Mouse (Mus musculus) midbrain, embryonic 13.5 days (tissue): ENCODE data around the gene Spn. TPM values are rescaled to one million over a fixed set of nuclear protein-coding genes. Genes with fewer than 3 reads are reported as not detected.

Experiments used
- ATAC-seq: fragments of 200-750 bp; cut with Nextera tagmentation; 2 replicates; pipeline ENCODE4 v1.8.0; 2017; ENCODE audit warnings: mild to moderate bottlenecking, moderate TSS enrichment, moderate library complexity
- H3K27ac ChIP-seq: fragments of 300-500 bp; sonication (generic); 2 replicates; pipeline ENCODE4 v1.5.1; 2015; ENCODE audit warnings: inconsistent platforms, mild to moderate bottlenecking, moderate library complexity
- H3K27me3 ChIP-seq: fragments of 300-500 bp; sonication (generic); 2 replicates; pipeline ENCODE4 v1.6.1; 2015; ENCODE audit warnings: mild to moderate bottlenecking, inconsistent platforms
- H3K36me3 ChIP-seq: fragments of 300-500 bp; sonication (generic); 2 replicates; pipeline ENCODE4 v1.6.1; 2015; ENCODE audit warnings: mild to moderate bottlenecking, inconsistent platforms
- H3K4me1 ChIP-seq: fragments of 300-500 bp; sonication (generic); replicated peaks from 2 replicates; pipeline ENCODE4 v1.6.1; 2015; ENCODE audit warnings: inconsistent platforms
- H3K4me2 ChIP-seq: fragments of 300-500 bp; sonication (generic); replicated peaks from 2 replicates; pipeline ENCODE4 v1.6.1; 2015; ENCODE audit warnings: moderate library complexity, mild to moderate bottlenecking, inconsistent platforms
- H3K4me3 ChIP-seq: fragments of 300-500 bp; sonication (generic); replicated peaks from 2 replicates; pipeline ENCODE4 v1.5.1; 2015; ENCODE audit warnings: mild to moderate bottlenecking, inconsistent platforms
- H3K9ac ChIP-seq: fragments of 300-500 bp; sonication (generic); replicated peaks from 2 replicates; pipeline ENCODE4 v1.6.1; 2015; ENCODE audit warnings: mild to moderate bottlenecking, inconsistent platforms
- H3K9me3 ChIP-seq: fragments of 300-500 bp; sonication (generic); 2 replicates; pipeline ENCODE4 v1.6.1; 2016; ENCODE audit warnings: mild to moderate bottlenecking, inconsistent platforms
- WGBS: fragments of 180-500 bp; shearing (Covaris S2); methylation state at CpG from one replicate; pipeline ENCODE4 v1.1.7; 2015; 5-methylcytosine and 5-hydroxymethylcytosine counted together
- polyA plus RNA-seq: library from polyadenylated mRNA; unstranded; fragments of >200 nt; fragmentation: Nextera tagmentation; extraction: Ambion mirVana; gene quantifications from 2 replicates; pipeline ENCODE4 v1.2.1, GENCODE M21; 2015

The Spn gene
- polyA plus RNA-seq, 1 experiment from 2014 or later: 0.09 TPM

DNA sequence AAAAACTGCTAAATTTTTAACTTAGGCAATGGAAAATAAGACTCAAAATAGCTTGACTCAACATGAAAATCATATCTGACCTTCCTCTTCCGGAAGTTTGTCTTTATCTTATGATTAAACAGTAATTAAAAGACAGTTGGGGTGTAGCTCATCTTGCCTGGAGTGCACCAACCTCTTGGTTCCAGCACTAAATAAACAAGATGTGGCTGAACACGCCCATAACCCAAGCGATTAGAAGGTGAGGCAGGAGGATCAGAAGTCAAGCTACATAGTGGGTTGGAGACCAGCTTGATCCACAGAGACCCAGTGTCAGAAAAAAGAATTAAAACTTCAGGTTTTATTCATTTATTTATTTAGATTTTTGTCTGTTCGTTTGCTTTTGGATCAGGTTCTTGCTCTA lies 53.9 kb downstream of the Spn start:
- Histone ChIP-seq H3K4me1 (peaks cover under 1% of the 10 kb centered on the region), H3K27ac (no peak overlapping the region), H3K4me3 (no peak overlapping the region), H3K9ac (no peak overlapping the region), H3K36me3 (no peaks in the 10 kb centered on the region), H3K9me3 (no peaks in the 10 kb centered on the region), H3K27me3 (no peaks in the 10 kb centered on the region), H3K4me2 (no peak overlapping the region)
- no peak for ATAC-seq
- 89% methylated on average over 4 of the region's 4 CpGs for WGBS

DNA sequence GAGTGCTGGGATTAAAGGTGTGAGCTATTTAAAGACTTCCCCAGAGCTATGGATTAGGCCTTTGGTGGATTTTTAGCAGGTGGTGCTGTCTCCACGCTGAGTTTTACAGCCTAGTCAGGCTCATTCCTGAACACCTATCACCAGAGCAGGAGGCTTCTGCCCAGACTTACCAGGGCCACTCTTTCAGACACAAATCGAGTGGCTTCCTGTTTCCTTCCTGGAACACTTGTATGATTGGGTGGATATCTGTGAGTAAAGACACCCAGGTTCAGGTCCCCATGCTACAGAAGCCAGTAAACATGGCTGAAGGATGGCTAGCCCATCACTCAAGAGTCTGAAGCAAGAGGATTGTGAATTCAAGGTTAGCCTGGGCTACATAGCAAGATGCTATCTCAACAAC lies 54.6 kb downstream of the Spn start:
- Histone ChIP-seq H3K4me2 (no peak overlapping the region), H3K4me1 (no peaks in the 10 kb centered on the region), H3K36me3 (no peaks in the 10 kb centered on the region), H3K9ac (no peak overlapping the region), H3K9me3 (no peaks in the 10 kb centered on the region), H3K27me3 (no peaks in the 10 kb centered on the region), H3K27ac (no peak overlapping the region), H3K4me3 (no peak overlapping the region)
- ATAC-seq: no peak
- 65% methylated on average over 2 of the region's 2 CpGs for WGBS

- 81% methylated on average over 8 of the region's 8 CpGs for WGBS
- H3K4me3 ChIP-seq: no peak overlapping the region
- no peaks in the 10 kb centered on the region for H3K9me3 ChIP-seq
- H3K36me3 ChIP-seq: no peaks in the 10 kb centered on the region
- H3K27ac ChIP-seq: no peak overlapping the region
- no peak for ATAC-seq
- H3K27me3 ChIP-seq: no peaks in the 10 kb centered on the region
- H3K9ac ChIP-seq: no peak overlapping the region
- H3K4me2 ChIP-seq: no peak overlapping the region
- no peaks in the 10 kb centered on the region for H3K4me1 ChIP-seq
Observed at GRCm38 (mm10) chr7:127082271-127082670, 55.4 kb downstream of the Spn start.

Other genes with a start within 250 kb of the Spn start
- gene Tmem219, start 214.9 kb downstream of the Spn start, polyA plus RNA-seq: 33.2 and 35.0 TPM in 2 replicates
- 84.3 and 85.7 TPM in 2 replicates for gene Kctd13, start 208.9 kb downstream of the Spn start, polyA plus RNA-seq
- gene Asphd1, start 188.2 kb downstream of the Spn start, polyA plus RNA-seq: 5.5 and 5.8 TPM in 2 replicates
- gene Sez6l2, start 187.3 kb downstream of the Spn start, polyA plus RNA-seq: 34.9 and 35.3 TPM in 2 replicates
- gene Cdipt, start 161.9 kb downstream of the Spn start, polyA plus RNA-seq: 101 and 108 TPM in 2 replicates
- gene Cdiptos, start 161.7 kb downstream of the Spn start, polyA plus RNA-seq: 0.72 and 0.85 TPM in 2 replicates
- 3.0 and 3.7 TPM in 2 replicates for gene Mvp, start 123.2 kb downstream of the Spn start, polyA plus RNA-seq
- gene Pagr1b, start 121.3 kb downstream of the Spn start, polyA plus RNA-seq: 0.30 TPM in 1 of 2 replicates, not detected in the other
- gene Pagr1a, start 120.5 kb downstream of the Spn start, polyA plus RNA-seq: 39.8 and 40.8 TPM in 2 replicates
- 72.0 and 73.9 TPM in 2 replicates for gene Gm42742, start 116.7 kb downstream of the Spn start, polyA plus RNA-seq
- gene Prrt2, start 116.6 kb downstream of the Spn start, polyA plus RNA-seq: 10.8 and 11.9 TPM in 2 replicates
- gene Maz, start 110.8 kb downstream of the Spn start, polyA plus RNA-seq: 58.2 and 72.5 TPM in 2 replicates
- 57.5 and 61.0 TPM in 2 replicates for gene Kif22, start 95.4 kb downstream of the Spn start, polyA plus RNA-seq
- gene Zg16, start 50.5 kb downstream of the Spn start, polyA plus RNA-seq: not detected in 2 replicates
- gene AI467606, start 46.5 kb downstream of the Spn start, polyA plus RNA-seq: 0.90 and 1.5 TPM in 2 replicates
- 0.79 and 0.98 TPM in 2 replicates for gene Qprt, start 15.6 kb downstream of the Spn start, polyA plus RNA-seq
- gene Cd2bp2, start 58.2 kb upstream of the Spn start, polyA plus RNA-seq: 90.8 and 96.1 TPM in 2 replicates
- 30.0 and 30.7 TPM in 2 replicates for gene Tbc1d10b, start 70.6 kb upstream of the Spn start, polyA plus RNA-seq
- 8.5 and 9.0 TPM in 2 replicates for gene Mylpf, start 71.1 kb upstream of the Spn start, polyA plus RNA-seq
- gene Zfp553, start 95.2 kb upstream of the Spn start, polyA plus RNA-seq: 69.3 and 75.4 TPM in 2 replicates
- gene Sept1, start 95.3 kb upstream of the Spn start, polyA plus RNA-seq: 27.1 and 28.3 TPM in 2 replicates
- 50.5 and 59.7 TPM in 2 replicates for gene Zfp771, start 106.5 kb upstream of the Spn start, polyA plus RNA-seq
- gene Dctpp1, start 122.9 kb upstream of the Spn start, polyA plus RNA-seq: 142 and 143 TPM in 2 replicates
- 52.4 and 54.0 TPM in 2 replicates for gene Sephs2, start 136.2 kb upstream of the Spn start, polyA plus RNA-seq
- gene Itgal, start 158.4 kb upstream of the Spn start, polyA plus RNA-seq: 0.30 TPM in 2 replicates
- 15.6 and 20.1 TPM in 2 replicates for gene Zfp768, start 207.8 kb upstream of the Spn start, polyA plus RNA-seq
- 8.4 and 9.3 TPM in 2 replicates for gene Zfp747, start 238.2 kb upstream of the Spn start, polyA plus RNA-seq
- 5.7 and 6.2 TPM in 2 replicates for gene 9130019O22Rik, start 249.3 kb upstream of the Spn start, polyA plus RNA-seq